Mouse (Mus musculus): ENCODE results near the gene Arhgap15. TPM values are rescaled to one million over a fixed set of nuclear protein-coding genes. Genes with fewer than 3 reads are reported as not detected.
A peak's percentile ranks its signal among the peaks of the same experiment; 100 is the strongest.

Arhgap15 gene
- polyA plus RNA-seq, 1 experiment from 2014 or later = 5.2 TPM

DNA sequence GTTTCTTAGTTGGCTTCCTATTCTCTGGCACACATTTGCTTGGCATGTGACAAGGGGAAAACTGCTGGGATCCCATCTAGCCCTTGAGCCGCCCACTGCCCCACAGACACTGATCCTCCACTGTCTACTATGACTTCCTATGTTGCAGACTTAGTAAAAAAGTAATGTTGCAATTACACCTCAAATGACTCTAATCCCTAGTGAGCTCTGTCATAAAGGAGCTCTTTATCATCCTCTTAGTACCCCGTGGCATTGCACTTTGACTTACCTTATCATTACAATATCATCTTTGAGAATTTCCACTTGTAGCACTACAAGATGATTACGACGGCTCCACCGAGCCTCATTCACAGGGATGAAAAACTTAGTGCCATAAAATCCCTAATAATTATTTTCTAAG lies 190.6 kb downstream of the Arhgap15 start:
- Histone ChIP-seq H3K4me3 (ENCODE audit: low read depth, low read length) (no peak overlapping the region), H3K27ac (ENCODE audit: low read length) (no peak overlapping the region), H3K36me3 (ENCODE audit: control insufficient read depth, insufficient read depth) (no peaks in the 10 kb centered on the region), H3K4me2 (ENCODE audit: low read depth, low read length) (no peak overlapping the region), H3K4me1 (ENCODE audit: control insufficient read depth, low read depth, low read length) (no peaks in the 10 kb centered on the region), H3K9me3 (replicated peaks; ENCODE audit: control insufficient read depth, low read length) (no peaks in the 10 kb centered on the region), H3K9ac (ENCODE audit: low read depth, low read length) (no peak overlapping the region), H3K27me3 (ENCODE audit: control insufficient read depth, insufficient read depth, low read depth, low read length) (no peaks in the 10 kb centered on the region)
- no peak for ATAC-seq (ENCODE audit: low read depth)
- WGBS (ENCODE audit: insufficient replicate concordance) = 75% methylated on average over 5 of the region's 5 CpGs

DNA sequence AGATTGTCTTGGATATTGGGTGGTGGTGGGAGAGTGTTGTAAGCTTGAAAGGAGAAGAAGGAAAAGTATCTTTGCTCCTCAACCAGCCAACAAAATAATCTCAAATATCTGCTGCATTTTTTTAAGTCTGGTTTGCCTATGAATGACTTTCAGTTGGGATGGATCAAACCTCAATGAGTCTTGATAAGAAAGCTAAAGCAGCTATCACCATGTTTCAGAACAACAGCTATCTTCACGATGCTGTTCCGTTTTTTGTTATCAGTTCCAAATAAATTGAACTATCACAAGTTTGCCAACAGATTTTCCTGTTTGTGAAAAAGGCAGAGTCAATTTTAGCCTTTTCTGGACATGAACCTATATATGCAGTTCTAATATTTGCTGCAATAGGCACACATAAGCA lies 197.1 kb downstream of the Arhgap15 start:
- 24% methylated on average over 2 of the region's 2 CpGs for WGBS (ENCODE audit: insufficient replicate concordance)
- H3K9ac ChIP-seq (ENCODE audit: low read depth, low read length) = no peak overlapping the region
- no peak overlapping the region for H3K27ac ChIP-seq (ENCODE audit: low read length)
- H3K36me3 ChIP-seq (ENCODE audit: control insufficient read depth, insufficient read depth) = no peaks in the 10 kb centered on the region
- no peak overlapping the region for H3K4me3 ChIP-seq (ENCODE audit: low read depth, low read length)
- no peak overlapping the region for H3K4me2 ChIP-seq (ENCODE audit: low read depth, low read length)
- H3K4me1 ChIP-seq (ENCODE audit: control insufficient read depth, low read depth, low read length) = no peaks in the 10 kb centered on the region
- no peaks in the 10 kb centered on the region for H3K9me3 ChIP-seq (replicated peaks; ENCODE audit: control insufficient read depth, low read length)
- no peaks in the 10 kb centered on the region for H3K27me3 ChIP-seq (ENCODE audit: control insufficient read depth, insufficient read depth, low read depth, low read length)
- no peak for ATAC-seq (ENCODE audit: low read depth)

DNA sequence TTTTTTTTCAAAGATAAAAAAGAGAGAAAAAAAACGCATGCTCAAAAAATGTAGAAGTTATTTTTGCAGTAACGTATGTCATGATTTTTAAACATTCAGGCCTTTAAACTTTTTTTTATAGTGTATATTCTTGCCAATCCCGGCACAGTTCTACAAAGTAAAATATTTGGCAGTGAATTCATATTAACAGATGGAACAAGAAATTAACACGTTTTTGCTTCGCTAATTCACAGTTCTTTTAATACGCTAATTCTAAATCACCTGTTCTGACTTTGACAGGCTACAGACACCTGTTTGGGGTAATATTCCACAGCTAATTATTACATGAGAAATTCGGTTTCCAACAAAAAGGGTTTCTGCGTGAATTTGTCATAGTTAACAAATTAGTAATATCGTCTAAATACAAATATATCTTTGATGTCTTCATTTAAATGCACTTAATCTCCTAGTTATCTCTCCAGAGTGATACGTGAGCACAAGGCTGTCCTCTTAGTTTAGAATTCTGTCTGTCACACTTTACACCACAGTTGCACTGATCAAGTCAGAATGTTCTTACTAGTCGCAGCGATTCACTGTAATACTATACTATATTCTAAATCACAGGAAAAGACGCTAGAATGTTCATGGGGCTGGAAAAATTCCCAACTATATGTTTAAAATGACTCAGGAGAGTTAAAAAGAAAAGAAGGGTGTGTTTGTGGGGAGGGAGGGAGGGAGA lies 201.3 kb downstream of the Arhgap15 start:
- WGBS (ENCODE audit: insufficient replicate concordance) = 77% methylated on average over 13 of the region's 13 CpGs
- Histone ChIP-seq H3K36me3 (ENCODE audit: control insufficient read depth, insufficient read depth) (no peaks in the 10 kb centered on the region), H3K9ac (ENCODE audit: low read depth, low read length) (no peak overlapping the region), H3K9me3 (replicated peaks; ENCODE audit: control insufficient read depth, low read length) (no peaks in the 10 kb centered on the region), H3K4me2 (ENCODE audit: low read depth, low read length) (no peak overlapping the region), H3K27ac (ENCODE audit: low read length) (no peak overlapping the region), H3K4me3 (ENCODE audit: low read depth, low read length) (no peak overlapping the region), H3K4me1 (ENCODE audit: control insufficient read depth, low read depth, low read length) (no peaks in the 10 kb centered on the region), H3K27me3 (ENCODE audit: control insufficient read depth, insufficient read depth, low read depth, low read length) (no peaks in the 10 kb centered on the region)
- no peak for ATAC-seq (ENCODE audit: low read depth)

DNA sequence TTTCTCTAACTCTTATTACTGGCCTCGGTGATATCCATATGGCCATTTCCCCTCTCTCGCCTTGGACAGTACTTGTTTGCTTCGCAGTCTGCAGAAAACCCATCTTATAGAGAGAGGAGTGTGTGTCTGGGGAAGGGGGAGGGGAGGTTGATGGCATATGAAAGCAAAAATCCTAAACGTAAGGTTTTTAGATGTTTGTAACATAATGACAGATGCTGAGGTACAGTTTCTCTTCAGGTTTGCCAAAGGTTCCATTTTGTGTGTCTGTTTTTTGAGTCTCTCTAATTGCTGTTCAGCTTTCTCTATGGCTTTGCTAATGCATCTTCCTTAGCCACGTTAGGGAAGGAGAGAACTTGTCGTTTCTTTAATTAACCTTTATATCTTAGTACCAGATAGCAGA lies 202.1 kb downstream of the Arhgap15 start:
- WGBS (ENCODE audit: insufficient replicate concordance) = 71% methylated on average over 6 of the region's 6 CpGs
- Histone ChIP-seq H3K9ac (ENCODE audit: low read depth, low read length) (no peak overlapping the region), H3K27ac (ENCODE audit: low read length) (no peak overlapping the region), H3K36me3 (ENCODE audit: control insufficient read depth, insufficient read depth) (no peaks in the 10 kb centered on the region), H3K9me3 (replicated peaks; ENCODE audit: control insufficient read depth, low read length) (no peaks in the 10 kb centered on the region), H3K4me1 (ENCODE audit: control insufficient read depth, low read depth, low read length) (no peaks in the 10 kb centered on the region), H3K4me2 (ENCODE audit: low read depth, low read length) (no peak overlapping the region), H3K4me3 (ENCODE audit: low read depth, low read length) (no peak overlapping the region), H3K27me3 (ENCODE audit: control insufficient read depth, insufficient read depth, low read depth, low read length) (no peaks in the 10 kb centered on the region)
- ATAC-seq (ENCODE audit: low read depth) = no peak

DNA sequence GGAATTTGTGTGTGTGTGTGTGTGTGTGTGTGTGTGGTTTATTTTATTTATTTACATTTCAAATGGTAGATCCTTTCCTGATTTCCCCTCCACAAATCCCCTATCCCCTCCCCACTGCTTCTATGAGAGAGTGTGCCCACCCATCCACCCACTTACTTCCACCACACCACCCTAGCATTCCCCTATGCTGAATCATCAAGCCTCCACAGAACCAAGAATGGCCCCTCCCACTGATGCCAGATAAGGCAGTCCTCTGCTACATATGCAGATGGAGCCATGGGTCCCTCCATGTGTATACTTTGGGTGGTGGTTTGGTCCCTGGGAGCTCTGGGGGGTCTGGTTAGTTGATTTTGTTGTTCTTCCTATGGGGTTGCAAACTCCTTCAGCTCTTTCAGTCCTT lies 210.6 kb downstream of the Arhgap15 start:
- Histone ChIP-seq H3K36me3 (ENCODE audit: control insufficient read depth, insufficient read depth) (no peaks in the 10 kb centered on the region), H3K9me3 (replicated peaks; ENCODE audit: control insufficient read depth, low read length) (no peaks in the 10 kb centered on the region), H3K4me1 (ENCODE audit: control insufficient read depth, low read depth, low read length) (no peaks in the 10 kb centered on the region), H3K4me3 (ENCODE audit: low read depth, low read length) (no peak overlapping the region), H3K27ac (ENCODE audit: low read length) (no peak overlapping the region), H3K4me2 (ENCODE audit: low read depth, low read length) (no peak overlapping the region), H3K9ac (ENCODE audit: low read depth, low read length) (no peak overlapping the region), H3K27me3 (ENCODE audit: control insufficient read depth, insufficient read depth, low read depth, low read length) (no peaks in the 10 kb centered on the region)
- 0 out of 2 replicates have a peak, but pooled peaks have one; percentile 45 for ATAC-seq (ENCODE audit: low read depth)

DNA sequence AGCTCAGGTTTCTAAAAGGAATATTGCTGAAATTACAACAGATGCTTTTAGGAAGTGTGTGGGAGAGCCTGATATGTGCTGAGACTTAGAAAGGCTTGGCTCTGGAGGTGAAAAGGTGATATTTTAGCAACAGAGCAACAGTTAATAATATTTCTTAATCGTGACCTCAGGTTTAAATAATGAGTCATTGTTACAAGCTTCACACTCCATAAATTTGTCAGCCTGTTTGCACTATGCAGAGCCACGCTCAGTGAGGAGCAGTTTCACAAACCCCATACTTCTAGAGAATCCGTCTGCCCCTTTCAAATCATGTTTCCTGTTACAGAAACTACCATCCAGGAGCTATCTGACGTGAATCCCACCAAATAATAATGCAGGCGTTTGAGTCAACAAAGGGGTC lies 213.8 kb downstream of the Arhgap15 start:
- Histone ChIP-seq H3K4me2 (ENCODE audit: low read depth, low read length) (no peak overlapping the region), H3K4me3 (ENCODE audit: low read depth, low read length) (no peak overlapping the region), H3K36me3 (ENCODE audit: control insufficient read depth, insufficient read depth) (no peaks in the 10 kb centered on the region), H3K9me3 (replicated peaks; ENCODE audit: control insufficient read depth, low read length) (no peaks in the 10 kb centered on the region), H3K9ac (ENCODE audit: low read depth, low read length) (no peak overlapping the region), H3K27me3 (ENCODE audit: control insufficient read depth, insufficient read depth, low read depth, low read length) (no peaks in the 10 kb centered on the region), H3K4me1 (ENCODE audit: control insufficient read depth, low read depth, low read length) (no peaks in the 10 kb centered on the region), H3K27ac (ENCODE audit: low read length) (no peak overlapping the region)
- ATAC-seq (ENCODE audit: low read depth) = no peak
- 63% methylated on average over 5 of the region's 5 CpGs for WGBS (ENCODE audit: insufficient replicate concordance)

DNA sequence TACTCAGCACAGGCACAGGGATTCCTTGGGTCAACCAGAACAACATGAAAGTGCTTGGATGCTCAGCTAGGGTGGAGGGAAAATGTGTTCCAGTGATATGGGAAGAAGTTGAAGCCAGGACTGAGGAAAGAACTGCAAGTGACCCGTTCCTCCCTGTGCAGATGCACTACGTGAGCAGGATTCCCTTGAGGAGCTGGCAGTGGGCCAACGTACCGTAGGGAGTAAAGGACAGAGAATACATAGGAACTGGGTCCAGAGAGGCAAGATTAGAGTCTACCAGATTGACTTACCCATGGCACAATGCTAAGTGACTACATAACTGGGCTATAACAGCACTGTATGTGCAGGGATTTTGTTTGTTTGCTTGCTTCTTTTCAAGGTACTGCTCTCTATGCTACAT lies 220.0 kb downstream of the Arhgap15 start:
- no peak for ATAC-seq (ENCODE audit: low read depth)
- H3K4me3 ChIP-seq (ENCODE audit: low read depth, low read length) = no peak overlapping the region
- H3K9me3 ChIP-seq (replicated peaks; ENCODE audit: control insufficient read depth, low read length) = no peaks in the 10 kb centered on the region
- H3K4me1 ChIP-seq (ENCODE audit: control insufficient read depth, low read depth, low read length) = no peaks in the 10 kb centered on the region
- H3K36me3 ChIP-seq (ENCODE audit: control insufficient read depth, insufficient read depth) = no peaks in the 10 kb centered on the region
- no peaks in the 10 kb centered on the region for H3K27me3 ChIP-seq (ENCODE audit: control insufficient read depth, insufficient read depth, low read depth, low read length)
- H3K27ac ChIP-seq (ENCODE audit: low read length) = no peak overlapping the region
- H3K9ac ChIP-seq (ENCODE audit: low read depth, low read length) = no peak overlapping the region
- no peak overlapping the region for H3K4me2 ChIP-seq (ENCODE audit: low read depth, low read length)
- 65% methylated on average over 4 of the region's 4 CpGs for WGBS (ENCODE audit: insufficient replicate concordance)

DNA sequence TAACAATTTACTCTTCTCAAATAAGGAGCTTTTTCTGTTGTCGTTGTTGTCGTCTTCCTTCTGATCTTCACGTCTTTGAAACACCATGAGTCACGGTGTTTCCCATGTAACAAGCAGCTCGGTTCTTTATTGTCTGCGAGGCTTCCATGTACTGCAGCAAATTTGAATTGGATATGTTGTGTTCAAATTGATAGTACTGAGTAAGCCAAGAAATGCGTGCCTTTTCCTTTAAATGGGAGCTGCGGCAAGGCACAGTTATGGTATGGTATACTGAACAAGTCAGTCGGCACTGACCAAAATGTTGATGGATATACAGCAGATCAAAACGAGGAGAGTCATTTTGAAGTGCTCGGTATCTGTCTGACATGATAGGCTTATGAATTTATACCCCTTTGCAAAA lies 229.1 kb downstream of the Arhgap15 start:
- 78% methylated on average over 11 of the region's 11 CpGs for WGBS (ENCODE audit: insufficient replicate concordance)
- no peak for ATAC-seq (ENCODE audit: low read depth)

DNA sequence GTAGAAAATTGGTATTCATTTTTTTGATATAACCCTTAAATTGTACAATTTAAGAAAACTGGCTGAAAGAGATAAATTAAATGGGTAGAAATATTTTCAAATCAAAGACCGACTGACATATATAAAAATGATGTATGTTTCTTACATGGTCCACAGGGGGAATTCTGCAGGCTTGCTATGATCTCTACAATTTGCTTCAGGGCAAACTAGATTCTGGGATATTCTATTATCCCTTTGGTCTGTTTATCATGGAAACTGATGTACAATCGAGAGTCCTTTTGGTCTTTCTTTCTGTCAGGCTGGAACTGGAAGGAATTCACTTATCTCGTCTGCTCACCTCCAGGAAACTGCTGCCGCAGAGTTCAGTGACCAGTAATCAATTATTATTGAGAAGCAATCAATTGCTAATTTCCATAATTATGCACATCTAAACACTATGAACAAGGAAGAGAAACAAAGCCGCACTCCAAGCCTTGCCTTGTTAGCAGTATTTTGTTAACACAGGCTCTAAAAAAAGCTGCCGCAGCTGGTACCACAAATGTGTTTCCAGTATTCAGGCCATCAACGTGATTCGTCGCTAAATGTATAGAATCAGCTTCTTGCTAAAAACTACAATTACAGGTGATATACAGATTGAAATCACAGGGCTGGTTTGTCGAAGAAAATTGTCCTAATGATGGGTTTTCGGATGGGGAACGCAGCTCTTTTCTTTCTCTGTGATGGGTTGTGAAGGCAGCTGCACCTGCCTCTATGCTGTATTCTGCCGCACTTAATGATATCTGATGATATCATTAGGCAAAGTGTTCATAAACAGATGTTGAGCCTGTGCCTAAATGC lies 229.8 kb downstream of the Arhgap15 start:
- 79% methylated on average over 13 of the region's 13 CpGs for WGBS (ENCODE audit: insufficient replicate concordance)
- ATAC-seq (ENCODE audit: low read depth) = no peak
- Histone ChIP-seq H3K9me3 (replicated peaks; ENCODE audit: control insufficient read depth, low read length) (no peaks in the 10 kb centered on the region), H3K36me3 (ENCODE audit: control insufficient read depth, insufficient read depth) (no peaks in the 10 kb centered on the region), H3K9ac (ENCODE audit: low read depth, low read length) (no peak overlapping the region), H3K4me2 (ENCODE audit: low read depth, low read length) (no peak overlapping the region), H3K4me1 (ENCODE audit: control insufficient read depth, low read depth, low read length) (no peaks in the 10 kb centered on the region), H3K27ac (ENCODE audit: low read length) (no peak overlapping the region), H3K4me3 (ENCODE audit: low read depth, low read length) (no peak overlapping the region), H3K27me3 (ENCODE audit: control insufficient read depth, insufficient read depth, low read depth, low read length) (no peaks in the 10 kb centered on the region)

More for the DNA sequence above, 229.1 kb downstream of the Arhgap15 start:
- no peak overlapping the region for H3K4me2 ChIP-seq (ENCODE audit: low read depth, low read length)
- no peaks in the 10 kb centered on the region for H3K36me3 ChIP-seq (ENCODE audit: control insufficient read depth, insufficient read depth)
- H3K27me3 ChIP-seq (ENCODE audit: control insufficient read depth, insufficient read depth, low read depth, low read length) = no peaks in the 10 kb centered on the region
- no peaks in the 10 kb centered on the region for H3K4me1 ChIP-seq (ENCODE audit: control insufficient read depth, low read depth, low read length)
- no peaks in the 10 kb centered on the region for H3K9me3 ChIP-seq (replicated peaks; ENCODE audit: control insufficient read depth, low read length)
- H3K27ac ChIP-seq (ENCODE audit: low read length) = no peak overlapping the region
- no peak overlapping the region for H3K9ac ChIP-seq (ENCODE audit: low read depth, low read length)
- H3K4me3 ChIP-seq (ENCODE audit: low read depth, low read length) = no peak overlapping the region

Measured in liver, embryonic 16.5 days (tissue).